Mouse (Mus musculus) limb, embryonic 14.5 days (tissue): ENCODE data around the gene Smim6. TPM values are rescaled to one million over a fixed set of nuclear protein-coding genes. Genes with fewer than 3 reads are reported as not detected.

Experiments
- ATAC-seq: fragments of 200-750 bp; cut with Nextera tagmentation; 2 replicates; pipeline ENCODE4 v1.8.0; 2017; ENCODE audit warnings: low read depth, moderate number of reproducible peaks, moderate TSS enrichment; ENCODE audit not compliant: low FRiP score
- DNase-seq: peaks from one replicate; pipeline ENCODE4 v3.0.0-alpha.2; 2015; ENCODE audit warnings: low spot score
- H3K27ac ChIP-seq: fragments of 300-500 bp; sonication (generic); replicated peaks from 2 replicates; pipeline ENCODE4 v1.5.1; 2014; ENCODE audit warnings: low read depth, mild to moderate bottlenecking, low read length, moderate library complexity, mixed read lengths
- H3K27me3 ChIP-seq: fragments of 300-500 bp; sonication (generic); 2 replicates; pipeline ENCODE4 v1.6.1; 2014; ENCODE audit warnings: low read length, mixed read lengths; ENCODE audit not compliant: control insufficient read depth, insufficient read depth
- H3K36me3 ChIP-seq: fragments of 300-500 bp; sonication (generic); 2 replicates; pipeline ENCODE4 v1.6.1; 2014; ENCODE audit warnings: mild to moderate bottlenecking, low read length, moderate library complexity, mixed read lengths; ENCODE audit not compliant: control insufficient read depth, insufficient read depth
- H3K4me1 ChIP-seq: fragments of 300-500 bp; sonication (generic); 2 replicates; pipeline ENCODE4 v1.6.1; 2014; ENCODE audit warnings: antibody characterized with exemption, low read length, mixed read lengths; ENCODE audit not compliant: control insufficient read depth, insufficient read depth
- H3K4me2 ChIP-seq: fragments of 300-500 bp; sonication (generic); replicated peaks from 2 replicates; pipeline ENCODE4 v1.6.1; 2014; ENCODE audit warnings: low read depth, mild to moderate bottlenecking, low read length, moderate library complexity; ENCODE audit not compliant: severe bottlenecking
- H3K4me3 ChIP-seq: fragments of 300-500 bp; sonication (generic); replicated peaks from 2 replicates; pipeline ENCODE4 v1.5.1; 2014; ENCODE audit warnings: low read length
- H3K9ac ChIP-seq: fragments of 300-500 bp; sonication (generic); 2 replicates; pipeline ENCODE4 v1.6.1; 2014; ENCODE audit warnings: mild to moderate bottlenecking, low read depth, low read length, moderate library complexity; ENCODE audit not compliant: severe bottlenecking
- H3K9me3 ChIP-seq: fragments of 300-500 bp; sonication (generic); 2 replicates; pipeline ENCODE4 v1.6.1; 2016; ENCODE audit warnings: low read length; ENCODE audit not compliant: control insufficient read depth
- POLR2A ChIP-seq: fragments of 200-500 bp; IDR thresholded peaks from 2 replicates; pipeline ENCODE4 v1.8.0; 2012; ENCODE audit warnings: inconsistent platforms, mild to moderate bottlenecking, moderate library complexity, borderline replicate concordance; ENCODE audit not compliant: insufficient read depth, insufficient read length; ENCODE audit errors: extremely low read depth
- WGBS: fragments of 180-500 bp; shearing (Covaris S2); extraction: QIAGEN DNeasy Blood & Tissue Kit; methylation state at CpG from one replicate; pipeline ENCODE4 v1.1.7; 2014; 5-methylcytosine and 5-hydroxymethylcytosine counted together
- polyA plus RNA-seq, 2 experiments: library from polyadenylated mRNA; depleted of rRNA in 1 of 2; stranded (reverse) in 1 of 2; unstranded in 1 of 2; fragments of >200 nt; fragmentation: Nextera tagmentation in 1 of 2; extraction: Ambion mirVana in 1 of 2; gene quantifications; 2 replicates each; pipeline versions ENCODE4 v1.2.1 to v1.2.3; 2012 to 2014

Smim6 gene
- polyA plus RNA-seq, 2 experiments, result 0.52 to 0.89 TPM

GRCm38 (mm10) chr11:115959018-115959417 lies 47.2 kb downstream of the Smim6 start:
- Histone ChIP-seq H3K4me1 (no peaks in the 10 kb centered on the region), H3K4me2 (no peak overlapping the region), H3K9ac (no peak overlapping the region), H3K36me3 (peaks cover 78% of the 10 kb centered on the region), H3K9me3 (no peaks in the 10 kb centered on the region), H3K4me3 (no peak overlapping the region), H3K27ac (no peak overlapping the region), H3K27me3 (no peaks in the 10 kb centered on the region)
- DNase-seq (no peak), ATAC-seq (no peak)
- TF ChIP-seq POLR2A, result no peak
- 95% methylated on average over 9 of the region's 9 CpGs for WGBS

- DNase-seq (no peak), ATAC-seq (no peak)
- no peaks in the 10 kb centered on the region for H3K9me3 ChIP-seq
- H3K4me3 ChIP-seq, result no peak overlapping the region
- no peak overlapping the region for H3K4me2 ChIP-seq
- H3K27ac ChIP-seq, result no peak overlapping the region
- H3K9ac ChIP-seq, result no peak overlapping the region
- peaks cover 82% of the 10 kb centered on the region for H3K36me3 ChIP-seq
- no peak for TF ChIP-seq POLR2A
- H3K4me1 ChIP-seq, result no peaks in the 10 kb centered on the region
- WGBS, result 91% methylated on average over 9 of the region's 9 CpGs
- no peaks in the 10 kb centered on the region for H3K27me3 ChIP-seq
These were observed 51.0 kb downstream of the Smim6 start for GRCm38 (mm10) chr11:115962651-115963412.

Other genes with a start within 250 kb of the Smim6 start
- gene Grb2, start 203.4 kb upstream of the Smim6 start, polyA plus RNA-seq (2012; rRNA removed), result 61.5 and 62.7 TPM in 2 replicates
- gene Grb2, start 203.4 kb upstream of the Smim6 start, polyA plus RNA-seq (2014; fragmentation: Nextera tagmentation; extraction: Ambion mirVana), result 53.8 and 58.0 TPM in 2 replicates
- 46.8 and 68.8 TPM in 2 replicates for gene Tmem94, start 146.6 kb upstream of the Smim6 start, polyA plus RNA-seq (2012; rRNA removed)
- gene Tmem94, start 146.6 kb upstream of the Smim6 start, polyA plus RNA-seq (2014; fragmentation: Nextera tagmentation; extraction: Ambion mirVana), result 17.9 and 18.8 TPM in 2 replicates
- 34.6 and 44.7 TPM in 2 replicates for gene Caskin2, start 98.4 kb upstream of the Smim6 start, polyA plus RNA-seq (2012; rRNA removed)
- 17.3 and 21.2 TPM in 2 replicates for gene Caskin2, start 98.4 kb upstream of the Smim6 start, polyA plus RNA-seq (2014; fragmentation: Nextera tagmentation; extraction: Ambion mirVana)
- gene Tsen54, start 97.3 kb upstream of the Smim6 start, polyA plus RNA-seq (2012; rRNA removed), result 32.6 and 40.0 TPM in 2 replicates
- 28.1 and 30.2 TPM in 2 replicates for gene Tsen54, start 97.3 kb upstream of the Smim6 start, polyA plus RNA-seq (2014; fragmentation: Nextera tagmentation; extraction: Ambion mirVana)
- gene Llgl2, start 88.0 kb upstream of the Smim6 start, polyA plus RNA-seq (2012; rRNA removed), result 11.2 and 12.6 TPM in 2 replicates
- gene Llgl2, start 88.0 kb upstream of the Smim6 start, polyA plus RNA-seq (2014; fragmentation: Nextera tagmentation; extraction: Ambion mirVana), result 12.3 and 13.3 TPM in 2 replicates
- 0.55 and 1.3 TPM in 2 replicates for gene Myo15b, start 53.6 kb upstream of the Smim6 start, polyA plus RNA-seq (2012; rRNA removed)
- gene Myo15b, start 53.6 kb upstream of the Smim6 start, polyA plus RNA-seq (2014; fragmentation: Nextera tagmentation; extraction: Ambion mirVana), result 0.54 and 0.56 TPM in 2 replicates
- gene Smim5, start 12.1 kb upstream of the Smim6 start, polyA plus RNA-seq (2012; rRNA removed), result 9.8 and 10.5 TPM in 2 replicates
- gene Smim5, start 12.1 kb upstream of the Smim6 start, polyA plus RNA-seq (2014; fragmentation: Nextera tagmentation; extraction: Ambion mirVana), result 16.0 and 17.5 TPM in 2 replicates
- gene Sap30bp, start 21.3 kb downstream of the Smim6 start, polyA plus RNA-seq (2012; rRNA removed), result 35.6 and 52.6 TPM in 2 replicates
- 36.6 and 36.9 TPM in 2 replicates for gene Sap30bp, start 21.3 kb downstream of the Smim6 start, polyA plus RNA-seq (2014; fragmentation: Nextera tagmentation; extraction: Ambion mirVana)
- 27.9 and 28.0 TPM in 2 replicates for gene Recql5, start 21.5 kb downstream of the Smim6 start, polyA plus RNA-seq (2012; rRNA removed)
- 16.1 and 18.3 TPM in 2 replicates for gene Recql5, start 21.5 kb downstream of the Smim6 start, polyA plus RNA-seq (2014; fragmentation: Nextera tagmentation; extraction: Ambion mirVana)
- 11.3 and 11.6 TPM in 2 replicates for gene Itgb4, start 62.7 kb downstream of the Smim6 start, polyA plus RNA-seq (2012; rRNA removed)
- 12.5 TPM in 2 replicates for gene Itgb4, start 62.7 kb downstream of the Smim6 start, polyA plus RNA-seq (2014; fragmentation: Nextera tagmentation; extraction: Ambion mirVana)
- 115 and 139 TPM in 2 replicates for gene Galk1, start 100.7 kb downstream of the Smim6 start, polyA plus RNA-seq (2012; rRNA removed)
- gene Galk1, start 100.7 kb downstream of the Smim6 start, polyA plus RNA-seq (2014; fragmentation: Nextera tagmentation; extraction: Ambion mirVana), result 162 and 164 TPM in 2 replicates
- gene H3f3b, start 115.9 kb downstream of the Smim6 start, polyA plus RNA-seq (2012; rRNA removed), result 871 and 951 TPM in 2 replicates
- gene H3f3b, start 115.9 kb downstream of the Smim6 start, polyA plus RNA-seq (2014; fragmentation: Nextera tagmentation; extraction: Ambion mirVana), result 1,919 and 2,014 TPM in 2 replicates
- gene Unk, start 118.3 kb downstream of the Smim6 start, polyA plus RNA-seq (2012; rRNA removed), result 80.3 and 99.4 TPM in 2 replicates
- gene Unk, start 118.3 kb downstream of the Smim6 start, polyA plus RNA-seq (2014; fragmentation: Nextera tagmentation; extraction: Ambion mirVana), result 33.1 and 39.2 TPM in 2 replicates
- 4.1 and 4.3 TPM in 2 replicates for gene Unc13d, start 165.9 kb downstream of the Smim6 start, polyA plus RNA-seq (2012; rRNA removed)
- 3.4 and 3.8 TPM in 2 replicates for gene Unc13d, start 165.9 kb downstream of the Smim6 start, polyA plus RNA-seq (2014; fragmentation: Nextera tagmentation; extraction: Ambion mirVana)
- 58.6 and 76.2 TPM in 2 replicates for gene Wbp2, start 175.0 kb downstream of the Smim6 start, polyA plus RNA-seq (2012; rRNA removed)
- 56.8 and 57.7 TPM in 2 replicates for gene Wbp2, start 175.0 kb downstream of the Smim6 start, polyA plus RNA-seq (2014; fragmentation: Nextera tagmentation; extraction: Ambion mirVana)
- 25.5 and 35.2 TPM in 2 replicates for gene Trim47, start 215.2 kb downstream of the Smim6 start, polyA plus RNA-seq (2012; rRNA removed)
- gene Trim47, start 215.2 kb downstream of the Smim6 start, polyA plus RNA-seq (2014; fragmentation: Nextera tagmentation; extraction: Ambion mirVana), result 25.1 and 28.5 TPM in 2 replicates
- gene Trim65, start 219.1 kb downstream of the Smim6 start, polyA plus RNA-seq (2012; rRNA removed), result 4.9 and 6.2 TPM in 2 replicates
- gene Trim65, start 219.1 kb downstream of the Smim6 start, polyA plus RNA-seq (2014; fragmentation: Nextera tagmentation; extraction: Ambion mirVana), result 3.1 and 4.1 TPM in 2 replicates
- 52.6 and 56.4 TPM in 2 replicates for gene Mrpl38, start 226.9 kb downstream of the Smim6 start, polyA plus RNA-seq (2012; rRNA removed)
- gene Mrpl38, start 226.9 kb downstream of the Smim6 start, polyA plus RNA-seq (2014; fragmentation: Nextera tagmentation; extraction: Ambion mirVana), result 85.8 and 86.5 TPM in 2 replicates